Mouse (Mus musculus) retina, adult 2 months (tissue): ENCODE results near the gene Hist1h2ag.

ENCODE experiments used
- DNase-seq: peaks from one replicate; pipeline ENCODE4 v3.0.0-alpha.2; 2012; ENCODE audit warnings: low read depth, low spot score

The Hist1h2ag gene

DNA sequence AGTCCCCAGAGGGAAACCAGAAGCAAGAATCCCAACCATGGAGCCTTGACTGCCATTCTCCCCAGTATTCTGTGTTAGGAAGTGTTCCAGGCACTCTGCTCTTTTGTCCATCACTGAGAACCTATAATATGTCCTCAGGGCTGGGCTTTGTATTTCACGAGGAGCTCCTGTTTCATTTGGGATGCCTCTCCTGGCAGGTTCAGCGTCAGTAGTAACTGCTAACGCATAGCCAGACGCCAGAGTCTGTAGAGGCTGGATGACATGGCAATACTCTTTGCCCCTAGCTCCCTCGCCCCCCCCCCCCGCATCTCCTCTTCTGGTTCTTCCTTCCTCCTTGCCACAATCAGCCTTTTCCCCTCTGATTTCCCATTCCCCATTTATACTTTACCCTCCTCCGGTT lies 33.1 kb downstream of the Hist1h2ag start, which contains the start of gene Prss16:
Gene Prss16 (minus strand): TSS at position 101 of the 400 bp plus-strand sequence.
- DNase-seq: no peak

DNA sequence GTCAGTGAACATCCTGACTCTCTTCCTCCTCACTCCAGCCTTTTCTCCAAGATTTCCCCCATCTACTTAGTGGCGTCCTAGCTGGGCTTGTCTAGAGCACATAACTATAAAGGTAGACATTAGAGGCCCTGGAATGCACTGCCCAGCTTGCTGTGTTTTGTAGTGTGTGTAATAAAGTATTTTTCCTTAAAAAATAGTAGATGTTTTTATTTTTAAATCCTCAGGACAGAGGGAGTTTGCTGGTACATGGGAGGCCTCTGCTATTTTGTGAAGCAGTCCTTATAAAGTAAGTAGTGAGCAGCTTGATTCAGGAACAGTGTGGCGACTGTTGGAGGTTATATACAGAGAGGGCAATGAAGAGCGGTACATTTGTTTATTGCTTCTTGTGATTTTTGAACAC lies 34.0 kb downstream of the Hist1h2ag start:
- DNase-seq: no peak

DNA sequence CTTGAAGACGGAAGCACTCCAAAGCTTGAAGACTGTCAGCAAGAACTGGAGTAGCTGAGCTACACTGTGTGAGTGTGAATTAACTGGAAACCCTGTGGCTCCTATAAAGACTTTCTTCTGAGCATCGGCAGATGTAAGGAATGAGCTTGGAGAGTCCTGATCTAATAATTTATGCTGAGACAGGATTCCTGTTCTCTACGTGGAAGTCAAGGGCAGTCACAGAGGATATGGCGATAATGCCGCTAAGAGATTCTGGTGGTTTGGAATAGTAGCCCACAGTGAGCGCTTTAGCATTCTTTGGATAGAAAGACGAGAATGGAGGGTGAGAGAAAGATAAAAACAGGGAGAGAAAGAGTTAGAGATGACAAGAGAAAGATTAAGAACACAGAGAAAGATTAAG lies 34.9 kb downstream of the Hist1h2ag start:
- DNase-seq: no peak

DNA sequence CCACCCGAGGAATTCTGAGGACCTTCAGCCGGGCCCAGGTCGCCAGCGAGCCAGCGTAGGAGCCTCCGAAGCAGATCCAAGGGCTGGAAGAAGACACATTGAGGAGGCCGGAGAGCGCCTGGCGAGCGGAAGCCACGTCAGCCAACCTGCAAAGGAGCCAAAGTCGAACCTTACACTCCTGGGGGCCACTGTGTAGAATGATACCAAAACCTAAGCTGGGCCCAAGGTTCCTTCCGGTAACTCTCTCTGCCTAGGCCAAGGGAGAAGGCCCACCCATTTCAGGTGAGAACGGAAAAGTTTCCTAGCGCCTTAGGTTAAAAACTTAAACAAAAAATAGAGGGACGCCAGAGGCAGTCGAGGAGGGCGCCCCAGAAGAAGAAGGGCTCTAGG lies 35.6 kb downstream of the Hist1h2ag start:
- no peak for DNase-seq

DNA sequence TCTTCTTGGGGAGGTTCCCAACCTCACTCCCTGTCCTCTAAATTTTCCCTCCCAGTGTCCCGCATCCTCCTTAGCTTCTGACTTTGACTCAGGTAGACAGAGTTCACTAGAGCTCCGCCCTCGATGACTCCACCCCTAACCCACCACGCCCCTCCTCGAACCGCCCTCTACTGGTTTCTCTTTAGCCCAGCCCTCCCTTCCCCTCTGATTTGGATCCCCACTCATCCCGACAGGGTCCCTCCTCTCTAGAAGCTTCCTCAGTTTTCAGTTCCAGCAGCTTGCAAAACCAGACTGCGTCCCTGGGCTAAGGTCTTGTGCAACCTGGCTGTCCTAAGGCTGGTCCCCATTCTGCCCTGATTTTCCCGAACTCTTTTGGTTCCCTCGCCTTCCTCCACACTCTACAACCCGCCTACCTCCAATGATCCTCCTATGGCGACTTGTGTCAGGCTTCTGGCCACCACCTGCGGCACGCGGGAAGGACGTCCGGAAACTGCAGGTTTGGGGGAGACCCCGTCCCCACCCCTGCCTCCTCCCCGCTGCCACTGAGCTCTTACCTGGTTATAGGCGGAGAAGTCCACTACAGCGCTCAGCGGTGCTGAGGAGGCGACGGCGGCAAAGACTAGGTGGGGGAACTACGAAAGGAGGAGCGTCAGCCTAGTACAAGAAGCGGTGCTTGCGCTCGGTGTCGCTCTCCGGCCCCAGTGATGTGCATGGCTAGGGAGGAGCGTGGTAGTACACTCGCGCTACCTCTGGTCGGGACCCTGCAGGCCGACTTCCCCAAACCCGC lies 36.2 kb downstream of the Hist1h2ag start:
- no peak for DNase-seq

DNA sequence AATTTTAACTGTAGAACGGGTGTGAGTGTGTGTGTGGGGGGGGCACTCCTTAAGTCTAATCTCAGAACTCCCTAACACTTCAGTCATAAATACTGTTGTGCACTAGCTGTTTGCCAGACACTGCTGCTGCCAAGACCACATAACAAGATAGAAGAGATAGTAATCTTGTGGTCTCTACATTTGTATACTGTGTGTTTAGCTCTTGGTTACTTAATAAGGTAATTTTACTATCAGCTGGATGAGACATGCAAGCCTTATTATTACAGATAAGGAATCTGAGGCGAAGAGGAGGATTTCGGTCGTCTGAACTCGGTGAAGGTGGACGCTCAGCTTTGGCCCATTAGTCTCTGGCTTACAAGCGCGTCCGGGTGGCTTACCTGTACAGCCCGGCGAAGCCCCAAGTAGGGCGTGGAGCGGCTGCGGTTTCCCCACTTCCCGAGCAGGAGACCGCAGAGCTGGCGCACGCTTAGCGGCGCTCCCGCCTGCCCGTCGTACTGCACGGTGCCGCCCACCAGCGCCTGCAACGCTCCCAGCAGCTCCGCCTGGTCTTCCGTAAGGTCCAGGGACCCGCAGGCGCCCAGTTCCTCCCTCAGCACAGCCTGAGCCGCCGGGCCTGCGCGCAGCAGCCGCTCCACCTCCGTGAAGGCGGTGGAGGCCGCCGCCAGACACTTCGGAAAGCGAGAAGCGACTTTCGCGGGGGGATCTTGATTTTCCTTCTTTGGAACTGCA lies 37.0 kb downstream of the Hist1h2ag start:
- DNase-seq: no peak

DNA sequence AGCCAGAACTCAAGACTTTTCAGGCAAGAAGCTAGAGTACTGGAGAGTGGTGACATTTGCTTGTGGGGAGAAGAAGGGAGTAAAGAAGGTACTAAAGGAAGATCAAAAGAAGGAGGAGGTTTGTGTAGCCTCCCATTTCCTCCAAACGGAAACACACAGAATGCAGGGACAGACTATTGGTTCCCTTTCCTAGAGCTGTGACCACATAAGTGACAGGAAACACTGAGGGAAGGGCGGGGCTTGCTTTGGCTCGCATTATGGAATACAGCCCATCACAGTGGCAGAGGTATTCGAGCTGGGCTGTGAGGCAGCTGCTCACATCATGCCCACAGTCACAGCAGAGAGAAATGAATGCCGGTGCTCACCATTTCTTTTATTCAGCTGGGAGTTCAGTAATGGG lies 40.9 kb downstream of the Hist1h2ag start:
- no peak for DNase-seq

DNA sequence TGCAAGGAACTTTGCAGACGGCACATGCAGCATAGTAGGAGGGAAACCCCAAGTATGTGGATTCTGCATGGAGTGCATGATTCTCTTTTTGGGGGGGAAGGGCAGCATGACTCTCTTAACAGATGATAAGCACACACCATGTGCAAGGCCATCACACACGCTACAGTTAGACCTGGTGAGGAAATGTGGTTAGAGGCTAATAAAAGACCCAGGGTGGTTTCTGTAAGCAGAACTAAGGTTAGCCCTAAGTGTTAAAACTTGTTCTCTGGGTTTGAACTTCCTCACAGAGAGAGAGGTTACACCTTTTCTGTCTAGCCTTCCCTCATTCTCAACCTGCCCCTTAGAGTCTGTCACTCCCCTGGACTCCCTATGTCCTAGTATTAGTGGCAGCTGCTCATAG lies 41.4 kb downstream of the Hist1h2ag start:
- DNase-seq: no peak

DNA sequence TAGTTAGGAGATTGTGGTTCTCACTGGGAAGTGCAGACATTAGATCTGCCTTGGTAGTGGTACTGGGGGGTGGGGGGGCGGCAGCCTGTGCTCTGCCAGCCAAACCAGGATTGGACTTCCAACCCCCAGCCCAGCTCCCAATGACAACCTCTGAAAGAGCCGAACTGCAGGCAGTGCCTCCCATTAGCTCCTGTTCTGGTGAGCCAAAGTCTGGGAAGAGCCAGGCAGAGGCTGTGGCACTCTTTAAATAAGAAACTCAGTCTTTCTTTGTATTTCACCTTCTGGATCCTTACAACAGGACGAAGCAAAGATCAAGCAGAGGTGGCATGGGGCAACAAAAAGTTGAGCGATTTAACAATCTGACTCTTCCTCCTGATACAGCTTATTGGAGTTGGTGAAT lies 43.6 kb downstream of the Hist1h2ag start:
- DNase-seq: no peak

DNA sequence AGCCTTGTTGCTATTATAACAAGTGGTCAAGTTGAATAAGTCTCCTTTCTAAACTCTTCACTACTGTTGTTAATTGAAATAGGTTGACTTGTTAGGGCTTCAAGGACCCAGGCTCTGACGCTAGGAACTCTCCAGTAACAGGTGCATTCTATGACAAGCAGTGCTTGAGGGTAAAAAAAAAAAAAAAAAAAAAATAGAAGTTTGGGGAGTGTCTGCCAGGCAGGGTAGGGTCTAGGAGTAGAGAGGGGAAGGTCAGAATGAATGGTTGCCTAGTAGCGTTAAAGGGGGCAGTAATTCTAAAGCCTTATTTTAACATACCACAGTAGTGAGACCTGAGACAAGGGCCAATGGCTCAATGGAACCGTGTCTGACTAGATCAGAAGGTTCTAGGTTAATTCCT lies 44.3 kb downstream of the Hist1h2ag start:
- no peak for DNase-seq

DNA sequence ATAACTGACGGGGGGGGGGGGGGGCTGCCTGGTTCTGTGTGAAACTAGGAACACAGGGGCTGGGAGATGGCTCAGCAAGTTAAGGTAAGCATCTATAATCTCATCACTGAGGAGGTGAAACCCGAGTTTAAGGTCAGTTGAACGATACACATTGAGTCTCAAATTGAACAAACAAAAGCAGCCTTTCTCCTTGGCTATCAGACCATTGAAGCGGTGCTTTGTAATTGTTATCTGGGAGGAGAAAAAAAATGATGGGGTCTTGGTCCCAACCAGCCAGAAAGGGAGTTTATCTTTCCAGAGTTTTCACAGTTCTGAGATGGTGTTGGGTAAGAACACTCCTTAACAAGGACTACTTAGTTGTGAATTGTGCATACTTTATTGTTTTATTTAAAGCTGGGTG lies 44.9 kb downstream of the Hist1h2ag start:
- no peak for DNase-seq

DNA sequence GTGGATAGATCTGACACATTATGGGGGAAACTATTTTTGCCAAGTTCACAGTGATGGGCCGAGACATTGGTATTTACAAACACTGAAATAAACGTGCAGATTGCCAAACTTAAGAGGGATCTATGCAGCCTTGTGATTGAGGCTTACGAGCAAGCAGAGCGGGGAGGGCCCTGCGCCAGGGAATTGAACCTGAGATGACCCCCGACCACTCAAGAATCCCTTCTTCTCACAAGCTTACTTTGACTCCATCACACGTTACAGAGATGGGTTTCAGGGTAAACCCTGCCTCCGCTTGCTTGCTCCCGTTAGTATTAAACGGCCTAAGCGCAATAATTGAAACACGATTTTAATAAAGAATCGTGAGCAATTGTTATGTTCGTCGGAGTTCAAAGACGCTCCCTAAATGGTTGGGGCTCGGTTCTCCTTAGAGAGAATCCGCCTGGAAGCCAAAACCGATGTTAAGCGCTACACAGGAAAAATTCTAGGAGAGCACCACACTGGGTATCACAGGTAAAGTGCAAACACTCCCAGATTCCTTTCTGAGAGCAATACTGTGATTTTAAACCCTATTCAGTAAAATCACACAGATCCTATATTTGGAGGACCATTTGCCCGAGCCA lies 45.4 kb downstream of the Hist1h2ag start:
- no peak for DNase-seq

DNA sequence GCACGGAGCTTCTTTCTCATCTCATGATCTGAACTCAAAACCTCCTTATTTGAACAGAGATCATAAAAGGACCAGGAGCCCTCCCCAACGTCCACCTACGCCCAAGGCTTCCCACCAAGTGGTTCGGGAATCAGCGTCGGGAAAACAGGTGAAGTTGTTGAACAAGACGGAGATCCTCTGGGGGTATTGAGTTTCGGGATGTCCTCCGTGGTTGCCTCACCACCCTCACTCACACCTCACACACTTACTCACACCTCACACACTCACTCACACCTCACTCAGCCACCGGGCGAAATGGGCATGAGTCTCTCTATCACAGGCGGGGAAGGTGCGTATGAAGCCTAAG lies 45.9 kb downstream of the Hist1h2ag start:
- no peak for DNase-seq

DNA sequence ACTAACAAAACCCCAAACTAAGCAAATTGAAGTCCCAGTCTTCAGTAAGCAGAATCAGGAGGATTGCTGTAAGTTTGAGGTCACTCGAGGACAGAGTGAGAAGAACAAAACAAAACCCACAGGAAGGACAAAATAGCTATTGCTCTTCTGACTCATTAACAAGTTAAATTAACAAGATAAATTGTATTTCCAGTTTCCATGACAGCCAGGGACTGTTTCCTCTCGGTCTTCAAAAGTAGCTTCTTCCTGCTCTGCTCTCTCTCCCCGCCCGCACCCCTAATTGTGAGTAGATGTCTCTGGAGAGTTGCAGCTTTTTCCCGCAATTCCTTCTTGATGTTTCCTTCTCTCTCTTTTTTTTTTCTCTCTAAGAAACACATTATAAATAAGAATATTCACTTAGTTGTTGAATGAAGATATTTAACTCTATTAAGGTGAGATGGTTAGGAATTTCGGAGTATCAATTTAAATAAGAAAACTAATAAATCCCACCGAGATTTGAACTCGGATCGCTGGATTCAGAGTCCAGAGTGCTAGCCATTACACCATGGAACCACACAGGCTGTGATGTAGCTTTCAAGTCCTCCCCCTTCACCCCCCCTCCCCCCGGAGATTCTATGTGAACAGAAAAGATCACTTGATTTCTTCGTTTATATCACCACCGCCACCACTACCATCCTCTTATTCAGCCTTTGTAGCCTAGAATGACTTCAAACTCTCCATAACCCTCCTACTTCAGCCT lies 46.5 kb downstream of the Hist1h2ag start:
- DNase-seq: no peak

DNA sequence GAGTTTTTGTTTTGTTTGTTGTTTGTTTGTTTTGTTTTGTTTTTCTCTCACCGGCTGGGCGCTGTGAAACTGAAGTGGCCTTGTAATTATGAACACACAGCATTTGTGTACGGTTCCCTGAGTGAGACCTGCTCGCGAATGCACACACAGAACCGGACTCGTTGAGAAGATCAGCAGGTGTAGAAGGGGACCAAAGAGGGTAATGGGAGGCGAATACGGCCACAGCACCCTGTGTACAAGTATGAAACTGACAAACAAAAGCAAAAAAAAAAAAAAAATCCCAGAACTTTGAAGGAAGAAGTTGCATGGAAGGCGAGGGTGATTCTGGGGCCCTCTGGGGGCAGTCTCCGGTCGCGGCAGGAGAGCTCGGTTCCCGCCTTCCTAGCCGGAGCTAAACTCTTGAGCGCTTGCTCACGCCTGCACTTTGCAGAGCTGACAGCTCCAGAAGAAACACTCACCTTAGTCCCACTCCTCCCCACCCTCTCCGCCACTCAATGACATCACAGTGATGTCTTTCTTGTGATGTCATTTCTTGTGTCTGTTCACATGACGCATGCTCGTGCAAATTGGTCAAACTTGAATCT lies 47.3 kb downstream of the Hist1h2ag start:
- DNase-seq: no peak

DNA sequence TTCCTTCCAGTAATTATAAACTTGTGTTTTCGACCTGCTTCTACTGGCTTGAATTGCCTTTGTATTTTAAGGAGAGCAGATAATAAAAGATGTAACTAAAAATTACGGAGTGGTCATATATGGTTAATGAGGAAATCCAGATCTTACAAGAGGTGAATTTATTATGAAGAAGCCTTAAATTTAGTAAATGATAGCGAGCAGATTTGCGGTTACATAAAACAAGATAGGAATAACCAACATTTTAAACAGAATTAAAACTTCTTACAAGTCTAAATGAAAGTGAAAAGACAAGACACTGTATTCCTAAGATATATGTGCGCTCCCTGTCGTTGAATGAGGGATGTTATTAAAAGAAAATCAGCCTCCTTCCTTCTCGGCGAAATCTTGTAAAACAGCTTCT lies 47.8 kb downstream of the Hist1h2ag start:
- no peak for DNase-seq

DNA sequence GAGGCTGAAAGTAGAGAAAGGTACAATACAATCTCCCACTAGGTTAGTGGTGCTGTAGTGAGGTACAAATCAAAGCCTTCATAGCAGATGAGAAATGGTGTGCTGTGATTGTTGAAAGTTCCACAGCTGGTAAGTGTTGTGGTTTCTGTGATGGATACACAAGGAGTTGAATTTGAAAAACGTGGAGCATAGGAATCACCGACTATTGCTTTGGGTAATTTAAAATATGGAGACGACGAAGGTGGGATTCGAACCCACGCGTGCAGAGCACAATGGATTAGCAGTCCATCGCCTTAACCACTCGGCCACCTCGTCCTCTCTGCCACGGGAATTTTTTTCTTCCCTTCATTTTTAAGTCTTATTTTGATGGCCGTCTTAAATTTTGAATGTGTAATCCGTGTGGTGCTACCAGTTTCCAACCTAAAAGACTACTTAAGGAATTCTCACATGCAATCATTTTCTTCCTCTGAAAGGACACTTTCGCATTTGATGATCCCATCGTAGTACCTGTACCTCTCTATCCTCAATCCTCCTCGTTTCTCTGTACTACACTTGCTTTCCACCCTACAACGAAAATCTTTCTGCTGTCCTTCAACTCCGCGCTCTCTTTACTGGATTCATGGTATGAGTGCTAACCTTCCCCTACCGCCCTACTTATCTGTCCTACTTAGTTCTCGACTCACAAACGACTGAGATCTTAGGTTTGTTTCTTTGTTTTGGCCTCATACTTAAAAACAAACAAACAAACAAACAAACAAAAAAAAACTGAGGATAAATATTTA lies 48.6 kb downstream of the Hist1h2ag start:
- DNase-seq: no peak

DNA sequence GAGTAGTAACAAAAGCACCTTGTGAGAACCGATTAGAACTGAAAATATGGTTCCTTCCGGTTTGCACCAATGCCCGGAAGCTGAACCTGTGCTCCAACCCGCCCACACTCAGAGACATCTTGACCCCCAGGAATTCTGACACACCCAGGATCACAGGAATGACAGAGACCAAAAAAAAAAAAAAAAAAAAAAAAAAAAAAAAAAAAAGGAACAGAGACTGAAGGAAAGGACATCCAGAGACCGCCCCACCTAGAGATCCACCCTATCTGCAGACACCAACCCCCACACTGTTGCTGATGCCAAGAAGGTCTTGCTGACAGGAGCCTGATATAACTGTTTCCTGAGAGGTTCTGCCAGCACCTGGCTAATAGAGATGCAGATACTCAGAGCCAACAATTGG lies 50.2 kb downstream of the Hist1h2ag start:
- no peak for DNase-seq
